Mouse (Mus musculus) yolk sac, embryonic 10.5 days (tissue): ENCODE measurements around the gene Pnliprp2.
A peak's percentile ranks its signal among the peaks of the same experiment; 100 is the strongest.

Experiments used
- DNase-seq: peaks from one replicate; pipeline ENCODE4 v3.0.0-alpha.2; 2017; ENCODE audit warnings: low spot score

Pnliprp2 gene

DNA sequence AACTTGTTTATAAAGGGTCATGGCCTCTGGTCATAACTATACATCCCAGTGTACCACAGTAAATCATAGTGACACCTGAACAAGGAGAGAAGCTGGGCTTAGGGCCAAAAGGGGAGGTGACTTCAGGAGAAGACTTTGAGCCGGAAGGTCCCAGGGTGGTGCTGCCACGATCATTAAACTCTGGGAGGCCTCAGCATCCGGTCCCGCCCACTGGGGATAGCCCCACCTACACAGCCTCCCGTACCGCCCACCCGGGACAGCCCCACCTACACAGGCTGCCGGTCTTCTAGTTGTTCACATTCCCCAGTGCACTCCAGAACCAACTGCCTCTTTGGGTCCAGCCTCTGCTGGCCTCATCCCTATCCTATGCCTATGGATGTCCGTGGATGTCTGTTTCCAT, at the start of gene Pnliprp2:
Gene Pnliprp2, plus strand, starts transcription at position 297 of the 400 bp plus-strand sequence.
- peak; percentile 45 for DNase-seq

DNA sequence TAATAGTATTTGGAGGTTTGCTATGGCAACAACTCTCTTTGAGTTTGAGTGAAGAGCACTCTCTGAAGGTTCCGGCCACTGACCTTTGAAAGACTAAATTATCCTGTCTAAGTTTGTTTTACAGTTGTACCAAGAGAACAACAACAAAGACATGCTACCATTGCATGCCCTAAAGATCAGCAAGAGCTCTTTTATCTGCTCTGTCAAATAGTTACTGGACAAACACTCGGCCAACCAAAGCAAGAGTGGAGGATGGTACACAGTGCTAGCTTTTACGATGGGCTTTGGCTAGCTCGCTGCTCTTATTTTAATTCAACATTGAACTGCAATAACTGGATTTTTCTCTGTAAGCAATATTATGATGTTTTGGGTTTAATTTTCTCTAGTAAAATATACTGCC, 41.6 kb upstream of the Pnliprp2 start:
- no peak for DNase-seq

GRCm38 (mm10) chr19:58720439-58720838, 39.1 kb upstream of the Pnliprp2 start:
- no peak for DNase-seq

DNA sequence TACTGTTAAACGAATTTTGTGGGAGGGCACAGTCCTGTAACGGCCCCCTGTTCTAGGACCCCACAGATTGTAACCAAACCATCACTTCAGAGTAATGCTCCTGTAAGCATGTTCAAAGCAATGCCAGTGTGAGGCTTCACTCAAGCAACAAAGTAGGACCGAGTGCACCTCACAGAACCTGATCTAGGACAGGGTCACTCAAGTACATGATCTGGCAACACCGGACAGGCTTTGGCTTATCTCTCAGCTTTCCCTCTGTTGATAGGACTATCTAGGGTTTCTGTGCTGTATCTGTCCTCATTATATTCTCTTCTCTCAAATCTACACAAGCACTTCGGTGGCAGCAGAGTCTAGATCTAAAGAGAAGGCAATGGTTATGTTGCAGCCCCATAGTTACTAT, 33.0 kb upstream of the Pnliprp2 start:
- no peak for DNase-seq

DNA sequence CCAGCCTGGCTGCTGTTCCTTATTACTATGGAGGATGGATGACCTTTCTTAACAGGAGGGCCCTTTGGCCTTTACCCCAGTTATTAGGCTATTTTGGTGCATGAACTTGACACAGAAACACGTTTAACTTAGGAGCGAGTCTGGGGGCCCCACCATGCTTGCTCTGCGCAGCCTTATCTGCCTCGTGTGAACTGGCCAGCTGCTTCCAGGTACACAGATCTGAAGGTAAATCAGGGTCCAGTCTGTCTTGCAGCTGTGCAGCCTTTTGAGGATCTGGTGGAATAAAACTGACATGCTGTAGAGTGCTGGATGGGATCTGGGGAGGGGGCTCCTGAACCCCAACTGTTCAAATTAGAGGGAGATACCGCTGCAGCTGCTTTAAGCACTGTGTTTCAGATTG, 31.8 kb upstream of the Pnliprp2 start:
- no peak for DNase-seq

GRCm38 (mm10) chr19:58728445-58729031, 31.0 kb upstream of the Pnliprp2 start, which contains the start of gene Pnliprp1:
Gene Pnliprp1, plus strand, starts transcription at chr19:58728887.
- DNase-seq: no peak

GRCm38 (mm10) chr19:58733216-58733615, 26.3 kb upstream of the Pnliprp2 start:
- no peak for DNase-seq

GRCm38 (mm10) chr19:58738111-58738510, 21.4 kb upstream of the Pnliprp2 start:
- DNase-seq: no peak

DNA sequence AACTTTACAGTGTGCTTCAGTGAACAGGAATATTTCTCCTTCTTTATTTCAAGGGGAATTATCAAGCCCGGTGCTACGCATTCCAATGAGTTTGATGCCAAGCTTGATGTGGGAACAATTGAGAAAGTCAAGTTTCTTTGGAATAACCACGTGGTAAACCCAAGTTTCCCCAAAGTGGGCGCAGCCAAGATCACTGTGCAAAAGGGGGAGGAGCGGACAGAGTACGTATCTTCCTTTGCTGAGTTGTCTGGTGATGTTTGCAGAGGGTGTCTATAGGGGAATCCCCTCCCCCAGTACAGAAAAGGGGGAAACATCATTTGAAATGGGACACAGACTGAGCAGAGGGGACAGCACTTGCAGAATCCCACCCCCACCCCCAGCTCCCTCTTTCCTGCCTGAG, 18.5 kb upstream of the Pnliprp2 start:
- DNase-seq: no peak

DNA sequence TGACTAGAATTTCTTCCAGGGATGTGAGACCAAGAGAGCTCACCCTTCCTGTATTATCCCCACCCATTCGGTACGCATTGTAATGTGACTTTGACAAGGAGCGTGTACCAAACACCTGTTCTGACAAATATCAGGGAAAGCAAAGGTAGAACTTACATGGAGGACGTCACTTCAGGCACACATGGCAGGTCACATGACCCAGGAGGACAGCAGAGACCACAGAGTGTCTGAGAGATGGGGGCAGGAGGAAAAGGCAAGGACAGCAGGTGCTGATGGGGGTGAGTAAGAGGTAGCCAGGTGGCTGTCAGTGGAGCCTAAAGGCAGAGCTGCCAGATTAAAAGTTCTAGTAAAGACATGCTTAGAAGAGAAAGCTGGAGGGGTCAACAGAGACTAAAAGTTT, 16.8 kb upstream of the Pnliprp2 start:
- DNase-seq: no peak

- no peak for DNase-seq
Observed at GRCm38 (mm10) chr19:58743736-58744135, 15.8 kb upstream of the Pnliprp2 start.

- no peak for DNase-seq
Observed at GRCm38 (mm10) chr19:58747498-58748000, 12.0 kb upstream of the Pnliprp2 start.

DNA sequence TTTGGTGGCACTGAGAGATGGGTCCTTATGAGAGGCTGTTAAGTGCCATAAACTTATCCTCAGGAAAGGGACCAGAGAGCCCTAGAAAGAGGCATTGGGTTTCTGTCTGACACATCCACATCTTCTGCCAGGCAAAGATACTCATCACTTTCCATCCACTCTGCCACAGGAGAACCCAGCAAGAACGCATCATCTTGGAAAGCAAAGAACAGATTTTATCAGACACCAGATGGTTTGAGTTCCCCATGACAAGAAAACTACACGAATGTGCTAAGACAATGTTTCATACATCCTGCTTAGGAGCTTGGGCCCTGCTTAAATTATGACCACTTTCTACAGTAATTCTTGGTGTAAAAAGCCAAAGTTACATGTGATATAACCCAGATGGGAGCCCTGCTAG, 8.7 kb upstream of the Pnliprp2 start:
- DNase-seq: no peak

DNA sequence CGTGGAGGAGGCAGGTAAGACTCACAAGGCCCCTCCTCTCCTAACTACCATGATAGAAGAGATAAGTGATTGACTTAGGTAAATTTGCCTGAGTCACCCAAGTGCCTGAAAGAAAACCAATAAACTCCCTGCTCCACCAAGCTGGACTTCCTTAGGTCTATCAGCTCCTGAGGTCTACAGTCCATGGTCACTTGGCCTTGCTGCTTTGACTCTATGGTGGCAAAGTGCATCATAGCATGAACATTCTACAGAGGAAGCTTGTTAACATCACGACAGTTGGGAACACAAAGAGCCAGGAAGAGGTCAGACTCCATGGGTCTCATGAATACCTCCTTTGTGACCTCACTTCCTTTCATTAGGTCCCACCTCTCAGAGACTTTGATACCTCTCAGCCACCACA, 8.0 kb upstream of the Pnliprp2 start:
- DNase-seq: no peak

DNA sequence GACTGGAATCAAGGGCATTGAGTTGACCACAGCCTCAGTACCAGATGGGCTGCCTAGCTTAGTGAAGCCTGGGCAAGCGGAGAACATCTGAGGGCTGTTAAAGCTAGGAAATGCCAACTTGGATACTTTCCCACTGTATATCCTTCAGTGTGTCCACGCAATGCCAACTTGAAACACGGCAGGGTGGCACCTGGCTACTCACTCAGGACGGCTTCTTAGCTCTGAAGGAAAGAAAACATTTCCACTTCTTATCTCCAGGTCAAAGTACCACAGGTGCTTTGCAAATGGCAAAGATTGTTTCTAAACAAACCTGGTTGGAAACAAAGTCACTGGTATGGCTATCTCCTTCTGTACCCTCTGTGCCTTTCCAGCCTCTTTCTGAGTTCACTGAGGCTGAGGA, 648 bp upstream of the Pnliprp2 start:
- no peak for DNase-seq

GRCm38 (mm10) chr19:58762316-58762715, 2.8 kb downstream of the Pnliprp2 start:
- DNase-seq: no peak

GRCm38 (mm10) chr19:58762848-58763541, 3.5 kb downstream of the Pnliprp2 start:
- peak; percentile 44 for DNase-seq

DNA sequence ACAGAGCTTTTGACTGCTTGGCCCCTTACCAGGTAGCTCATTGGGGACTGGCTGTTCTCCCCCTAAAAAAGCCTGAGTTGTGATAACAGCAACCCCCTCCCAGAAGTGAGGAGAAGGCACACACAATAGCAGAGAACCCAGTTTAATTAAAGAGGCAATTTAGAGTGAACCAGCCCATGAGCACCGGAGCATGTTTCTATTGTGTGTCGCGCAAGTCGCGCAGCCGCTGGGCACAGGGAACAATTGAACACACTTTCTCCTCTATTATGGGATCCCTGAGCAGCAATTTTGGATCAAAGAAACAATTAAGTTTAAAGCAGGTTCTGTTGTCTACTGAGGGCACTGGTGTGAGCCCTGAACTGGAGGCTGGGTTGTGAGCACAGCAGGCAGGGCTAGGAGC, 7.8 kb downstream of the Pnliprp2 start:
- no peak for DNase-seq

DNA sequence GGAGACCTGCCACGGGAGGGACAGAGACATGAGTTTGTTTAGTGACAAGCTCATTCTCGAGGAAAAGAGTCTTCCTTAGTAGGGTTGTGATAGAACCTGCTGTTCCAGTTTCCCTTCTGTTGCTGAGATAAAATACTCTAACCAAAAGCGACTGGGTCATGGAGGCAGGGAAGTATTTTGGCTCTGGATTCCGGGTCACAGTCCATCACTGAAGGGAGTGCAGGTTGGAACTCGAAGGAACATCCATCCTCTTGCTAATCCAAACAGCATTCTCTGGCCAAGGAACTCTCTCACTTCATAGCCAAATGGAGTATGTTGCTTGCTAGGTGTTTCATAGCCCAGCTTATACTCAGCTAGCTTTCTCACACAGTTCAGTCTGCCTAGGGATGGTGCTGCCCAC, 16.9 kb downstream of the Pnliprp2 start:
- no peak for DNase-seq

- no peak for DNase-seq
Observed at GRCm38 (mm10) chr19:58781566-58781965, 22.0 kb downstream of the Pnliprp2 start.

DNA sequence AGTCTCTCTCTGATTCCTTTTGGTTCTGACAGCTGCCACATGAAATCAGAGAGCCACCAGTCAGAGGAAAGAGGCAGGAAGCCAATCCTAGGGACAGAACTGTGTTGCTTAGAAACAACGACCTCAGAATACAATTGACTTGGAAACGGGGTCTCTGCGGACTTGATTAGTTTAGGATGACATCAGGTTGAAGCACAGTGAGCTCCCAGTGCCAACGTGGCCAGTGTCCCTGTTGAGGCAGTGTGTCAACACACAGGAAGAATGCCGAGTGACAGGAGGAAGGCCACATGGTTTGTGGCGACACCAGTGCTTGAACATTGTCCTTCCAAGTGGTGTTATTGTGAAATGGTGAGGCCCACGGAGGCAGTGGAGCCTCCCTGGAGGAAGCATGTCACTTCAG, 24.4 kb downstream of the Pnliprp2 start:
- no peak for DNase-seq

DNA sequence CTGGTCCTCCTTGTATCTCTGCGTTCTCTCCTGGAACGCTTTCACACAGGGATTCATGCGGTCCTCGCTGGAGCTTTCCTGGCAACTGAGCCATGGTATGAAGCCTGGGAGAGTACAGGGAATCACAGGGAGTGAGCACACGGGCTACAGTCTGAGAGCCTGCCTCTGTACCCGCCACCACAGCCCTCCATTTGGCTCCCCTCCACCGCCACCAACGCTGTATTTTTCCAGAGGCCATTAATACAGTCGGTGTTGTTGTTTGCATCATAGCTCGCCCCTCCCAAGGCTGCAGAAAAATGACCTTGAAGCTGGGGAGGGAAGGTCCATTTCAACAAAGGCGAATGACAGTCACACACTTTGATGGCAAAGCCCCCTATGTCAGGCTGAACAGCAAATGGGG, 29.7 kb downstream of the Pnliprp2 start:
- DNase-seq: no peak

- no peak for DNase-seq
Observed at GRCm38 (mm10) chr19:58794284-58794683, 34.8 kb downstream of the Pnliprp2 start, which contains the start of gene 1700019N19Rik. Gene 1700019N19Rik, minus strand, starts transcription at chr19:58794461.
